Mouse (Mus musculus): ENCODE data around the gene Chrnb1. TPM values are rescaled to one million over a fixed set of nuclear protein-coding genes. Genes with fewer than 3 reads are reported as not detected.

Gene Chrnb1
- polyA plus RNA-seq (2015; fragmentation: Nextera tagmentation; extraction: Ambion mirVana): 1.5 TPM in 2 replicates

DNA sequence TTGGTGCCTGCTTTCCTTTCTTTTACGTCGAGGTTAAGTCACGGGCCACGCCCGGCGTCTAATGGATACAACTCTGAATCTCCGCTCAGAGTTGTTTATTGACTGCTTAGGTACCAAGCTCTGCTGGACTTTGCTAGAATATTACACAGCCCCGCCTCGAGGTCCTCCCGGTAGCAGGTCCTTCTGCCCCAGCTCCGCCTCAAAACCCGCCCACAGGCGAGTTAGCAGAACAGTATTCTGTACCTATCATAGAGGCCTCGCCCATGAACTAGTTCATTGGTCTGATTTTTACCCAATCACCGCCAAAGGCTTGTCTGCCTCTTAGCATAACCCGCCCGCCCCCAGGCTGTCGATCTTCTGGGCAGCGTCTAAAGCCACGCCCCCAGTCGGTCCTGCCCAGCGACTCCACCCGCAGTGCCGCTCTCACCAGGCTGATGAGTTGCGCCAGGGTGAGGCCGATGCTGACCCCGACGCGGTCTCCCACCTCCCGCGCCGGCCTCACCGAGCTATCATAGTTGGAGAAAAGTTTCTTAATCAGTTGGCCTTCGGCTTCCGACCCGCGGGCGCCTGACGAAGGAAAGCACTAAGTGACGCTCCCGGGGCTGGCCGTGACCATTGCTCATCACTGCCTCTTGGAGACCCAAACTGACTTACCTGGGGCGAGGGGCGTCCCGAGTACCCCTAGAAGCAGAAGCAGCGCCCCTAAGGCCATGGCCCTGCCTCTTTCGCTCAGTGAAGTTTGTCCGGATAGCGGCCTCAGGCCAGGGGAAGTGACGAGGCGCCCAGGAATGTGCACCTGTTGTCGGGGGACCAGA lies at the start of gene Chrnb1:
Gene Chrnb1 (minus strand): TSS at position 776 of the 815 bp plus-strand sequence.
- whole genome bisulfite sequencing: 2% methylated on average over 52 of the region's 52 CpGs

DNA sequence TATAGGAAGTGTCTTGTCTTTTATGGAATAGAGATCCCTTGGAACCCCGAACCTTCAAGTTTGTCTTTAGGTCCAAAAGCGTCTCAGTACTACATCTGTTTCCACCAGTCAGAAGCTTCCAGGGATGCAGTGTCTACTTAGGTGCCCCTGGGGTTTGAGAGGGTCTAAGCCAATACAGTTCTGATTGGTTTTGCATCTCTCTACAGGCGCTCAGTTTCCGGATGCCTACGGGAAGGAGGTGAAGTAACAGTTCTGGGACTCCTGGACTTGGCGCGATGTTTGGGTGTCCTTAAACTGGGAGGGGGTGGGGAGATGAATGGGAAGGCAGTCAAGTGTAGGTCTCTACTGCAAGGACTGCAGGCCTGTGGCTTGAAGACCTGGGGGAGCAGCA lies 43.0 kb upstream of the Chrnb1 start:
- Histone ChIP-seq H3K36me3 (ENCODE audit: poor library complexity, severe bottlenecking) (peaks cover 3% of the 10 kb centered on the region; the same call in 1 of the 2 replicates), H3K9ac (peak overlapping the region; percentile 68), H3K4me3 (peak overlapping the region; percentile 94), H3K4me2 (peak overlapping the region; percentile 94), H3K9me3 (replicated peaks) (no peaks in the 10 kb centered on the region), H3K27me3 (0 out of 2 replicates have a peak, but pooled peaks cover under 1% of the 10 kb centered on the region), H3K27ac (peak overlapping the region; percentile 96), H3K4me1 (peaks cover 40% of the 10 kb centered on the region)
- ATAC-seq: peak; percentile 4; the same call in 1 of the 2 replicates
- 2% methylated on average over 7 of the region's 7 CpGs for WGBS

More for the DNA sequence above, at the start of gene Chrnb1:
- Histone ChIP-seq H3K4me2 (peak within 1 kb of the TSS; percentile 73), H3K9ac (peak within 1 kb of the TSS; percentile 53), H3K27me3 (peaks cover 35% of the 10 kb centered on the region), H3K9me3 (replicated peaks) (no peaks in the 10 kb centered on the region), H3K27ac (no peak within 1 kb of the TSS), H3K4me3 (peak within 1 kb of the TSS; percentile 42), H3K4me1 (peaks cover 31% of the 10 kb centered on the region), H3K36me3 (ENCODE audit: poor library complexity, severe bottlenecking) (no peaks in the 10 kb centered on the region)
- peak; percentile 96 for ATAC-seq

DNA sequence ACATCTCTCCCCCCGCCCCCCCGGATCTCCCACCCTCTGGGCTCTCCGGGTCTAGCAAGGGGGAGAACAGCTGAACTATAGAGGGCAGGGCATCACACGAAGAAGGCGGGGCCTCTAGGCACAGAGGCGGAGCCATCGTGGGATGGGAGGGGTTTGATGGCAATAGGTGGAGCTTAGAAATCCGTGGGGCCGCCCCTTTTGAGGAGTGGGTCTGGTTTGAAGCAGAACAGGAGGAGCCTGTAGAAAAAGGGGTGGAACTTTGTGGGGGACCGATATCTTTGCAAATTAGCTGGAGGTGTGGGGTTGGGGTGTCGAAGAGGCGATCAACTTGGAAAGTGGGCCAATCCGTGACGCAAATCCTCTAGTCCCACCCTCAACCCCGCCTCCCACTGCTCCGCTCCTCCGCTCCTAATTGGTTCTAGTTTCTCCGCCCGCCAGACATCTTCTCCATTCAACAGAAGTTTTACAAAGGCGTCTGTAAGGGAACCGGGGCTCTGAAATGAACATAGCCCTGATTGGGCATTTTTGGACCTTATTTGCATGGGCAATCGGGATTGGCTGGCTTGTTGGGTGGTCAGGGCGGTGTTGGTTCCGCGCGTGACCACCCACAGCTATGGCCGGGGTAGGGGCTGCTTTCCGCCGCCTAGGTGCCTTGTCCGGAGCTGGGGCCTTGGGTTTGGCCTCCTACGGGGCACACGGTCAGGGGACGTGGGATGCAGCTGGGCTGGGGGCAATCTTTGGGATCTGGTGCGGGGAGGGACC lies 42.4 kb upstream of the Chrnb1 start, which contains the start of gene Tmem256:
Gene Tmem256 (plus strand): TSS at position 563 of the 762 bp plus-strand sequence.
- Histone ChIP-seq H3K9ac (peak within 1 kb of the TSS; percentile 96), H3K4me1 (peaks cover 45% of the 10 kb centered on the region), H3K36me3 (ENCODE audit: poor library complexity, severe bottlenecking) (peaks cover 9% of the 10 kb centered on the region; the same call in 1 of the 2 replicates), H3K9me3 (replicated peaks) (no peaks in the 10 kb centered on the region), H3K27ac (peak within 1 kb of the TSS; percentile 96), H3K4me3 (peak within 1 kb of the TSS; percentile 94), H3K4me2 (peak within 1 kb of the TSS; percentile 94), H3K27me3 (peaks cover 4% of the 10 kb centered on the region; the same call in 1 of the 2 replicates)
- peak; percentile 92 for ATAC-seq
- under 1% methylated on average over 34 of the region's 34 CpGs for WGBS

DNA sequence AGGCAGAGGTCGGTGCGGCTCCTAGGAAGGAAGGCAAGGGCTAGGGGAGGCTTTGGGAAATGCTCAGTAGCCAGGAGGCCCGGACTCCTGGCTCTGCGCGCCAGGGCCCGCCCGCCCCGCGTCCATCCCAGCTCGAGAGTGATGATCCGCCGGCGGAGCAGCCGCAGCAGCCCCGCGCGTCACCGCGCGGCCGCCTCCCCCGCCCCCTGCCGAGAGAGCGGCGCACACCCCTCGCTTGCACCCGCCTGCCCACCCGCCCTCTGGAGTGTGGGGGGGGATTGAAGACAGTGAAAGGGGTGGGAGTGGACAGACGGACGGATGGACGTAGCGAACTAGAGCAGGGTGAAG lies 41.8 kb upstream of the Chrnb1 start, which contains the start of gene Nlgn2:
Gene Nlgn2 (minus strand): TSS at position 181 of the 348 bp plus-strand sequence.
- 1% methylated on average over 14 of the region's 32 CpGs for WGBS
- Histone ChIP-seq H3K9me3 (replicated peaks) (no peaks in the 10 kb centered on the region), H3K36me3 (ENCODE audit: poor library complexity, severe bottlenecking) (peaks cover 15% of the 10 kb centered on the region), H3K27me3 (peaks cover 4% of the 10 kb centered on the region; the same call in 1 of the 2 replicates), H3K4me2 (peak within 1 kb of the TSS; percentile 94), H3K27ac (peak within 1 kb of the TSS; percentile 96), H3K4me1 (peaks cover 49% of the 10 kb centered on the region), H3K4me3 (peak within 1 kb of the TSS; percentile 94), H3K9ac (peak within 1 kb of the TSS; percentile 96)
- peak; percentile 72; the same call in 1 of the 2 replicates for ATAC-seq

DNA sequence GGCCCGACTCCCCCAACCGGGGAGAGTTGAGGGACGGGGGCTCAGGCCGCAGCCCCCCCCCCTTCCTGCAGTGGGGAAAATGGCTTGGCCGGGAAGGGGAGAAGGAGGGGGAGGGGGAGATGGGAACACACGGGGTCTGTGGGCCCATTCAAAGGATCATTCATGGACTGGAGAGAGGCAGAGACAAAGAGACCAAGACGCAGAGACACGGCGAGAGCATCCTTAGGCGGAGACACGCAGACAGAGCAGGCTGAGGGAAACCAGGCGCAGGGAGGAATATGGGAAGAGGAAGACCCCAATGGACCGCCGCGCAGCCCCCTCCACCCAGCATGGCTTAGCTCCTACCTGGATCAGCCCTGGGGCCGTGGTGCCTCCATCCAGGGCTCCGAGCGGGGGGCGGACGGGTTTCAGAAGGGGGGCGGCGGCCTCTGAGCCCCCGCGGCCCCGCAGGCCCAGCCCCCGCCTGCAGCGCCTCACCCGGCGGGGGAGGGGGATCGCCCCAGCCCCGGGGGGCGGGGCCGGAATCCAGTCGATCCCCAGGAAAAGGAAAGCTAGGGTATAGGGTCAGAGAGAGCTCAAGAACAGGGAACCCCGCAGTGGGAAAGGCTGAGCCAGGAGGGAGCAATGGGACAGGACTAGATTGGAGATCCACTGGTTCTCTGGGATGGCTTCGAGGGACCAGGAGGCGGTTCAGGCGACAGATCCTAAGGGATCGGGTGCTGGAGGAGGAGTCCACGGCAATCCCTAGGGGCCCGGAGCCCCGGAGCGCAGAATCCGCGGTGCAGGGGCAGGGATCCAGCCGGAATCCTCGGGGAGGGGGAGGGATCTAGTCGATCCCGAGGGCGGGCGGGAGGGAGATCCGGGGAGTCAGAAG lies 41.2 kb upstream of the Chrnb1 start:
- Histone ChIP-seq H3K4me1 (peaks cover 49% of the 10 kb centered on the region), H3K9ac (peak overlapping the region; percentile 96), H3K27me3 (peaks cover 4% of the 10 kb centered on the region; the same call in 1 of the 2 replicates), H3K36me3 (ENCODE audit: poor library complexity, severe bottlenecking) (peaks cover 21% of the 10 kb centered on the region), H3K9me3 (replicated peaks) (no peaks in the 10 kb centered on the region), H3K4me2 (peak overlapping the region; percentile 94), H3K27ac (peak overlapping the region; percentile 96), H3K4me3 (peak overlapping the region; percentile 94)
- 0 out of 2 replicates have a peak, but pooled peaks have one; percentile 7 for ATAC-seq
- WGBS: 2% methylated on average over 49 of the region's 52 CpGs

DNA sequence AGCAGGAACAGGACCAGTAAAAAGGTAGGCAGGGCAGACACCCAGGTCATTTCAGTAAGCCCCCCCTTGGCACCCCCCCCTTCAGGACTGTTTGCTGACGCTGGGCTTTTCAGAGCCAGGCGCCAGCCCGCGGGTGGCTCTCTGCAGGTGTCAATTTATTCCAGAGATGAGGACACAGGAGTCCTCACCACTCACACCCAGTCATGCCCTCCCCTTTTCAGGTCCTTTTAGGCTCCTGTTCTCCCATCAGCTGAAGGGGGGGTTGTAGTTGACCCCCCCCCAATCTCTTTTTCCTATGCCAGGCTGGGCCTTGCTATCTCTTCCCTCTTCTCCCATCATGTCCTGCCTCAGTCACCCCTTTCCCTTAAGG lies 40.2 kb upstream of the Chrnb1 start:
- Histone ChIP-seq H3K9me3 (replicated peaks) (no peaks in the 10 kb centered on the region), H3K4me3 (peak overlapping the region; percentile 94), H3K27me3 (peaks cover 4% of the 10 kb centered on the region; the same call in 1 of the 2 replicates), H3K36me3 (ENCODE audit: poor library complexity, severe bottlenecking) (peaks cover 28% of the 10 kb centered on the region), H3K4me2 (peak overlapping the region; percentile 94), H3K4me1 (peaks cover 49% of the 10 kb centered on the region), H3K9ac (peak overlapping the region; percentile 96), H3K27ac (peak overlapping the region; percentile 96)
- WGBS: 7% methylated on average over 4 of the region's 4 CpGs
- ATAC-seq: no peak

DNA sequence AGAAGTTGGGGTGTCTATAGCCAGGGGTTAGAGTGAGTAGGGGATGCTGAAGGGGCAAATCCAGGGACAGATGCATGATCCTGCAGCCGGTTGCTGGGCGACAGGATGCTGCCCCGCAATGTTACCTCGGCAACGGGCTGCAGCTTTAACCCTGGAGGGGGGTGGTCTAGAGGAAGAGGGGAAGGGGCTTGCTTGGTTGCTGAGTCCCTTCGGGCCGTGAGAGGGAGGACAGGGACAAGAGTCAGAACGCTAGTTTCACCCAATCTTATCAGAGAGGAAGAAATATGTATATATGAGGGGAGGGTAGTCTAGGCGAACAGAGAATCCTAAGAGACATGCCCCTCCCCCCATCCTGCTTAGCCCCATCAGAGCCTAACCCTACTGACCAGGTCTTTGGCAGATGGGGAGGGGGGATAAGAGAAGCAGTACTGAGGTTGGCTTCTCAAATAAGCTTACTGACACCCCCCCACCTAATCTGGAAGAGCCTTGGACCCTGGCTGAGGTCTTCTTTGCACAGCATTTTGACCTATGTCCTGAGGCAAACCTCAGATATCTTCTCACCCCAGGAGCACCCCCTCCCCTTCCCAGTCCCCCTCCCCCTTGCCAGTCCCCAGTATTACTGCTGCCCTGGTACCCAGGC lies 39.7 kb upstream of the Chrnb1 start:
- no peak for ATAC-seq
- Histone ChIP-seq H3K4me1 (peaks cover 49% of the 10 kb centered on the region), H3K4me2 (peak overlapping the region; percentile 94), H3K9ac (peak overlapping the region; percentile 96), H3K27ac (peak overlapping the region; percentile 96), H3K27me3 (peaks cover 4% of the 10 kb centered on the region; the same call in 1 of the 2 replicates), H3K9me3 (replicated peaks) (no peaks in the 10 kb centered on the region), H3K36me3 (ENCODE audit: poor library complexity, severe bottlenecking) (peaks cover 33% of the 10 kb centered on the region), H3K4me3 (peak overlapping the region; percentile 94)
- 0% methylated on average over 9 of the region's 9 CpGs for WGBS

DNA sequence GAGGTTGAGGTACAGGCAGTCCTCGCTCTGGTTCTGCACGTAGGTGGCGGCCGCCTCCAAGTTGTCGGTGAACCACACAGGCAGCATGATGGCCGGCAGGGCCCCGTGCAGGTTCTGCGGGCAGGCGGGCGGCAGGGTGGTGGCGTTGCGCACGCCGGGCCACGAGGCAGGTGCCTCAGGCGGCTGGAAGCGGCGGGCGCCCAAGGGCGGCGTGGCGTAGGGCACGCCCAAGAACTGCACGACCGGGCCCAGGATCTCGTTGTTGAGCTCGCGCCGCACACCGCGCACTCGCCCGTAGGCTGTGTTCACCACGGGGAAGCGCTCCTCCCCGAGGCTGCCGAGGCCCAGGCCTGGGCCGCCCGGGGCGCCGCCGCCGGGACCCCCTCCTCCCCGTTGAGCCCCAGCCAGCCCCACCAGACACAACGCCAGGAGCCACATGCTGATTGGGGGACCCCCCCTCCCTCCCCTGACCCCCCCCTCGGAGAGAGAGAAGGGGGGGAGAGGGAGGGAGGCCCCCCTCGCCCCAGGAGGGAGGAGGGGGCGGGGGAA lies 38.3 kb upstream of the Chrnb1 start:
- H3K9me3 ChIP-seq (replicated peaks): no peaks in the 10 kb centered on the region
- peak overlapping the region; percentile 96 for H3K9ac ChIP-seq
- peak overlapping the region; percentile 94 for H3K4me2 ChIP-seq
- peak overlapping the region; percentile 94 for H3K4me3 ChIP-seq
- peaks cover 41% of the 10 kb centered on the region for H3K36me3 ChIP-seq (ENCODE audit: poor library complexity, severe bottlenecking)
- peaks cover 4% of the 10 kb centered on the region; the same call in 1 of the 2 replicates for H3K27me3 ChIP-seq
- ATAC-seq: no peak
- peaks cover 46% of the 10 kb centered on the region for H3K4me1 ChIP-seq
- peak overlapping the region; percentile 96 for H3K27ac ChIP-seq
- 5% methylated on average over 36 of the region's 48 CpGs for WGBS

DNA sequence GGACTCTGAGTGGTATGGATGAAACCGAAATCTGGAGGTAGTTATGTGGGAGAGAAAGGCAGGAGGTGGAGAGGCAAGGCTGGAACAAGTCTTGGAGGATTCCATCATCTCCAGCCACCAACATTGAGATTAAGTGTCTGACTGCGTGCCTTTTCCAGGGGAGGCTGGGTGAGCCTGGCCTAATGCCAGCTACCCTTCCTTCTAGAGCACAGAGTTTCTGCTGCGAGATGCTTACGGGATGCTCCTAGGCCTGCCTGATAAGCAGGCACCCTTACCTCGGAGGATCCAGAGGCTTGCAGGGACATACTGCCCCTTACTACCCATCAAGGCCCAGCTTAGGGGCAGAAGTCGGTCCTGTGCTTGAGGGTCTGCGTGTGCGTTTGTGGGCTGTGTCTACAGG lies 37.8 kb upstream of the Chrnb1 start:
- H3K4me2 ChIP-seq: peak overlapping the region; percentile 94
- H3K27ac ChIP-seq: 0 out of 2 replicates have a peak overlapping the region, but pooled peaks have one; percentile 96
- H3K9ac ChIP-seq: peak overlapping the region; percentile 96
- peak overlapping the region; percentile 94 for H3K4me3 ChIP-seq
- H3K27me3 ChIP-seq: peaks cover 4% of the 10 kb centered on the region; the same call in 1 of the 2 replicates
- H3K4me1 ChIP-seq: peaks cover 47% of the 10 kb centered on the region
- no peak for ATAC-seq
- H3K36me3 ChIP-seq (ENCODE audit: poor library complexity, severe bottlenecking): peaks cover 46% of the 10 kb centered on the region
- H3K9me3 ChIP-seq (replicated peaks): no peaks in the 10 kb centered on the region
- WGBS: 44% methylated on average over 8 of the region's 8 CpGs

DNA sequence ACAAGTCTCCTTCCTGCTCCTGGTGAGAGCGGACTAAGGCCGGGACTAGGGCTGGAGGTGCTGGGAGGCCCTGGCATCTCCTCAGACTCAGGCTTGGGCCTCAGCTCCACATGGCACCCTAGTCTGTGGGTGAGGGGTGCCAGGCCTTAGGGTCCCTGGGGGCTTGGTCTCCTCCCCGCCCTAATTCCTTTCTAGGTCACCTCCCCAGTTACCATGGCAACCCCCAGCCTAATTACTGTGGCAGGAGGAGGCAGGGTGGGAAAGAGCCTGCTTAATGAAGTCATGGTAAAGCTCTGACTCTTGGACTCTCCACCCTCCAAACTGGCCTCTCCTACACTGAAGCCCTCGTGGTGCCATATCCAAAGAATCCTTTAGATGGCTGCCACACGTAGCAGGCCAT lies 33.1 kb upstream of the Chrnb1 start:
- Histone ChIP-seq H3K27ac (no peak overlapping the region), H3K9me3 (replicated peaks) (no peaks in the 10 kb centered on the region), H3K4me3 (no peak overlapping the region), H3K4me1 (peaks cover 18% of the 10 kb centered on the region), H3K36me3 (ENCODE audit: poor library complexity, severe bottlenecking) (peaks cover 90% of the 10 kb centered on the region), H3K9ac (peak overlapping the region; percentile 2; the same call in 1 of the 2 replicates), H3K4me2 (no peak overlapping the region), H3K27me3 (peaks cover 4% of the 10 kb centered on the region; the same call in 1 of the 2 replicates)
- ATAC-seq: no peak
- 71% methylated on average over 5 of the region's 5 CpGs for WGBS
